Mouse (Mus musculus) G1E (cell line): ENCODE measurements around the gene Tmem9. TPM values are rescaled to one million over a fixed set of nuclear protein-coding genes. Genes with fewer than 3 reads are reported as not detected.

ENCODE experiments used
- ATAC-seq: 2 replicates; pipeline ENCODE4 v1.8.0; 2016; ENCODE audit warnings: mild to moderate bottlenecking; ENCODE audit not compliant: insufficient number of reproducible peaks, poor library complexity, low FRiP score, severe bottlenecking; ENCODE audit errors: extremely low read depth
- DNase-seq: peaks from one replicate; pipeline ENCODE4 v3.0.0; 2012; ENCODE audit warnings: low spot score
- H3K27me3 ChIP-seq: 2 replicates; pipeline ENCODE4 v1.6.1; 2012; ENCODE audit warnings: mild to moderate bottlenecking, low read length, inconsistent platforms; ENCODE audit not compliant: insufficient read depth
- H3K36me3 ChIP-seq: replicated peaks from 2 replicates; pipeline ENCODE3; 2012; ENCODE audit warnings: mild to moderate bottlenecking, inconsistent platforms
- H3K4me1 ChIP-seq: 2 replicates; pipeline ENCODE4 v1.6.1; 2012; ENCODE audit warnings: low read depth, low read length, inconsistent platforms, mixed read lengths; ENCODE audit not compliant: insufficient read depth
- H3K4me3 ChIP-seq: 2 replicates; pipeline ENCODE4 v1.5.1; 2012; ENCODE audit warnings: low read depth, mild to moderate bottlenecking, inconsistent platforms, low read length, moderate library complexity, mixed read lengths
- H3K9me3 ChIP-seq: replicated peaks from 2 replicates; pipeline ENCODE4 v1.6.1; 2012; ENCODE audit warnings: inconsistent platforms
- CTCF ChIP-seq: IDR thresholded peaks from 2 replicates; pipeline ENCODE4 v1.5.1; 2012; ENCODE audit warnings: low read depth, low read length, inconsistent platforms, mixed read lengths
- GATA1 ChIP-seq: IDR thresholded peaks from 2 replicates; pipeline ENCODE4 v1.6.1; 2012; ENCODE audit warnings: borderline replicate concordance, low read length, inconsistent platforms, mixed read lengths
- GATA2 ChIP-seq: IDR thresholded peaks from 2 replicates; pipeline ENCODE4 v1.6.1; 2012; ENCODE audit warnings: low read depth, low read length, inconsistent platforms, borderline replicate concordance
- POLR2AphosphoS5 ChIP-seq: IDR thresholded peaks from 2 replicates; pipeline ENCODE4 v1.6.1; 2012; ENCODE audit warnings: low read depth, low read length, inconsistent platforms; ENCODE audit not compliant: insufficient replicate concordance
- TAL1 ChIP-seq: conservative IDR thresholded peaks from 2 replicates; pipeline ENCODE4 v1.6.1; 2012; ENCODE audit warnings: low read depth, low read length, inconsistent platforms, mixed read lengths
- polyA plus RNA-seq: library from polyadenylated mRNA; stranded (reverse); fragments of >175 nt; gene quantifications from 2 replicates; pipeline ENCODE4 v1.2.3, GENCODE M21; 2012
- total RNA-seq, 2 experiments: library from RNA; stranded (forward) in 1 of 2; stranded (reverse) in 1 of 2; fragments of 200-1000 nt in 1 of 2; fragments of >200 nt in 1 of 2; fragmentation: Nextera tagmentation in 1 of 2; gene quantifications; 2 replicates each; pipeline ENCODE4 v1.2.3; 2014 to 2017

The Tmem9 gene
- total and polyA plus RNA-seq, 3 experiments: 63.5 to 78.3 (median 78.0) TPM

- Histone ChIP-seq H3K4me1 (peaks cover 16% of the 10 kb centered on the region), H3K9me3 (no peaks in the 10 kb centered on the region), H3K27me3 (peaks cover 50% of the 10 kb centered on the region), H3K36me3 (peaks cover 27% of the 10 kb centered on the region), H3K4me3 (no peak overlapping the region)
- ATAC-seq: no peak
- TF ChIP-seq CTCF (no peak), GATA2 (no peak), GATA1 (no peak), POLR2AphosphoS5 (no peak)
- DNase-seq: no peak
Observed at GRCm38 (mm10) chr1:136038746-136039538, 31.0 kb downstream of the Tmem9 start.

DNA sequence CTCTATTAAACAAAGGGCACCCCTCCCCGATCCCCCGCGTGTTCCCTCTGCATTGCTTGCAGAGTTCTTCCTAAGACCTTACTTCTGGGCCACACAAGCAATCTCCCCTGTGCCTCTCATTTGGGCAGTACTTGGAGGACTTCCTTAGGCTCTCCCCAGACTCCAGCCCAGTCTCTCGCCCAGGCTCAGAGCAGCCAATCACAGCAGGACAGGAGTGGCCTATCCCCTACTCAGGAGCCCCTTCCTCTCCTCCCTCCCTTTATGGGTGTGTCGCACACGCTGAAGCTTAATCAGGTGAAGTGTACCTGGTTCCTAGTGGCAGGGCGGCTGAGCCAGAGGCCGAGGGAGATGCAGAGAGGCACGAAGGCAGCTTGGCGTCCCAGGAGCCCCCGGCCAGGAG, 32.5 kb downstream of the Tmem9 start:
- Histone ChIP-seq H3K27me3 (peaks cover 61% of the 10 kb centered on the region), H3K36me3 (peaks cover 12% of the 10 kb centered on the region), H3K4me1 (peaks cover 29% of the 10 kb centered on the region), H3K4me3 (no peak overlapping the region), H3K9me3 (no peaks in the 10 kb centered on the region)
- TF ChIP-seq POLR2AphosphoS5: no peak
- no peak for TF ChIP-seq CTCF
- no peak for TF ChIP-seq GATA2
- TF ChIP-seq TAL1: no peak
- TF ChIP-seq GATA1: no peak
- ATAC-seq: no peak
- DNase-seq: no peak

DNA sequence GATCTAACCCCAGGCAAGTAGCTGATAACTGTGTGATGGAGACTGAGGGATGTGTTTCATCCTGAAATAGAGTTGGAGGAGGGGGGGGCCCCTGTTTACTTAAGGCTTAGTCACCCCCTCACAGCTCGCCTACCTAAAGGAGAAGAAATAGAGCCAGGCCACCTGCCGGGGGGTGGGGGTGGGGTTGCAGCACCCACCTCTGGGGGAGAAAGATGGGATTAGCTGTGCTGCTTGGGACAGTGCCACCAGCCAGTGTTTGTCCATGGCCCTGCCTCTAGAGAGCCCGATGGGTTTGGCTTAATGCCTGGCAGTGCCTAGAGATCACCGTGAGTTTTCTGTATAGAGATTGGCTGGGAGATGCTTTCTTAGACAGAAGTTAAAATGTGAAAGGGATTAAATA, 32.9 kb downstream of the Tmem9 start:
- peaks cover 8% of the 10 kb centered on the region for H3K36me3 ChIP-seq
- ATAC-seq (no peak), DNase-seq (no peak)
- H3K4me1 ChIP-seq: peaks cover 29% of the 10 kb centered on the region
- H3K9me3 ChIP-seq: no peaks in the 10 kb centered on the region
- H3K4me3 ChIP-seq: no peak overlapping the region
- H3K27me3 ChIP-seq: peaks cover 62% of the 10 kb centered on the region
- TF ChIP-seq CTCF (no peak), TAL1 (no peak), GATA1 (no peak), POLR2AphosphoS5 (no peak), GATA2 (no peak)

DNA sequence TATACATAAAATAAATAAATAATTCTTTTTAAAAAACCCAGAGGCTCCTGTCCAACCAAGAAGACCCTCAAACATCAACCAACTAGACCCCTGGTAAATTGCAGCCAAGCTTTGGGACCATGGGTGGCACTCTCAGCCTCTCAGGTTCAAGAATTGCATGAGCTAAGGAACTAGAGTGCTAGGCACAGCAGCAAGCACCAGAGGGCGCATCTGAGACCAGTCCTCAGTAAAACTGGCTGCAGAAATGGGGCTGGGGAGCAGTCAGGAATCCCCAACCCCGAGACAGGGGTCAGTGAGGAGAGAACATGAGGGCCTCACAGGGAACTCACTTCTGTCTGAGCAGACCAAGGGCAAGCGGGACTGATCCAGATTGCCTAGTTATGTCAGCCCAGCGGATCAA, 37.8 kb downstream of the Tmem9 start:
- Histone ChIP-seq H3K9me3 (peaks cover 2% of the 10 kb centered on the region; the same call in 1 of the 2 replicates), H3K4me3 (no peak overlapping the region), H3K27me3 (peaks cover 66% of the 10 kb centered on the region), H3K36me3 (no peaks in the 10 kb centered on the region), H3K4me1 (peaks cover 62% of the 10 kb centered on the region)
- peak; percentile 58 for DNase-seq
- TF ChIP-seq POLR2AphosphoS5 (no peak), CTCF (peak; percentile 95)
- no peak; the same call in 1 of the 2 replicates for ATAC-seq

DNA sequence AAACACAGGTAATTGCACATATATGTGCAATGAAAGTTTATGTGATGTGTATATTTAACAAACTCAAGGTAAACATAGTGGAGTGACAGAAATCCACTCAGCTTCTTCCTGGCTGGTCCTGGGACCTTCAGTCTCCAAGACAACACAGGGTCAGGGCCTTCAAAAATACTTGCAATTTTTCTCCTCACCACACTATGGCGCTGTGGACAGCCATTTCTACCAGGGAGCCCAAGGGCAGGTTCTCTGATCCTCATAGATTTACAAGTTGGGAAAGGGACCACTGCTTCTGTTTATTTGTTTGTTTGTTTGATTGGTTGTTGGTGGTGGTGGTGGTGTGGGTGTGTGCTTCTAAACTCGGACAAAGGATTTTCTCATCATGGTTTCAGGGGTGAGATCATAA, 39.5 kb downstream of the Tmem9 start:
- Histone ChIP-seq H3K27me3 (peaks cover 65% of the 10 kb centered on the region), H3K36me3 (no peaks in the 10 kb centered on the region), H3K9me3 (peaks cover 5% of the 10 kb centered on the region), H3K4me3 (no peak overlapping the region), H3K4me1 (peaks cover 73% of the 10 kb centered on the region)
- DNase-seq (peak; percentile 71), ATAC-seq (no peak)
- TF ChIP-seq GATA1 (no peak), POLR2AphosphoS5 (no peak), CTCF (peak; percentile 62; the same call in 1 of the 2 replicates)

- Histone ChIP-seq H3K4me1 (peaks cover 74% of the 10 kb centered on the region), H3K27me3 (peaks cover 65% of the 10 kb centered on the region), H3K9me3 (peaks cover 5% of the 10 kb centered on the region), H3K36me3 (no peaks in the 10 kb centered on the region), H3K4me3 (no peak overlapping the region)
- TF ChIP-seq TAL1: peak; percentile 72
- TF ChIP-seq POLR2AphosphoS5: no peak
- DNase-seq (peak; percentile 66), ATAC-seq (peak; percentile 82)
Observed at GRCm38 (mm10) chr1:136047894-136048293, 39.9 kb downstream of the Tmem9 start.
